Mouse (Mus musculus): ENCODE results near the gene Cyb5r3.

GRCm38 (mm10) chr15:83215322-83216216 is 43.2 kb upstream of the Cyb5r3 start:
- TF ChIP-seq CTCF (IDR thresholded peaks at IDR 0.05; ENCODE audit: control insufficient read depth, insufficient read depth, insufficient read length) (no peak), CEBPB (IDR thresholded peaks at IDR 0.05; ENCODE audit: low read depth) (peak; percentile 63), MYOG (IDR thresholded peaks at IDR 0.05; ENCODE audit: control insufficient read depth, extremely low read depth, insufficient read length) (no peak)

Measured in C2C12 (cell line).